Mouse (Mus musculus) ES-Bruce4 (cell line): ENCODE measurements around the gene Grik2.

Experiments used
- CTCF ChIP-seq: IDR thresholded peaks from one replicate; pipeline ENCODE4 v1.8.1; 2011; ENCODE audit warnings: low read depth, low read length
- POLR2A ChIP-seq: IDR thresholded peaks from one replicate; pipeline ENCODE4 v1.8.1; 2011; ENCODE audit warnings: low read length; ENCODE audit not compliant: insufficient read depth

GRCm38 (mm10) chr10:49365262-49365661 is 423.3 kb downstream of the Grik2 start:
- TF ChIP-seq CTCF, result no peak
- no peak for TF ChIP-seq POLR2A
